Mouse (Mus musculus) MEL (cell line): ENCODE data around the gene Tmem26. TPM values are rescaled to one million over a fixed set of nuclear protein-coding genes. Genes with fewer than 3 reads are reported as not detected.

Experiments
- DNase-seq: peaks from one replicate; pipeline ENCODE4 v3.0.0; 2011; ENCODE audit warnings: low read depth, low spot score
- H3K27ac ChIP-seq: 2 replicates; pipeline ENCODE4 v1.5.1; 2012; ENCODE audit warnings: low read depth, mild to moderate bottlenecking, control low read depth, low read length, moderate library complexity; ENCODE audit not compliant: control insufficient read depth
- H3K27me3 ChIP-seq, 2 experiments: fragments of 150-350 bp in 1 of 2; sonication (generic) in 1 of 2; 2 replicates each; pipeline ENCODE4 v1.6.1; 2012; ENCODE audit warnings: low read length in 2 of 2, mild to moderate bottlenecking in 2 of 2, improper control_type of control experiment in 1 of 2, moderate library complexity in 1 of 2; ENCODE audit not compliant: insufficient read depth in 2 of 2, control insufficient read depth in 1 of 2
- H3K36me3 ChIP-seq, 2 experiments: 2 replicates each; pipeline ENCODE4 v1.6.1; 2012 to 2014; ENCODE audit warnings: low read length in 2 of 2, improper control_type of control experiment in 1 of 2, inconsistent platforms in 1 of 2, mild to moderate bottlenecking in 1 of 2; ENCODE audit not compliant: insufficient read depth in 2 of 2, control insufficient read depth in 1 of 2
- H3K4me1 ChIP-seq, 2 experiments: fragments of 150-350 bp in 1 of 2; sonication (generic) in 1 of 2; 2 replicates each; pipeline ENCODE4 v1.6.1; 2012; ENCODE audit warnings: low read length in 2 of 2, improper control_type of control experiment in 1 of 2, mild to moderate bottlenecking in 1 of 2; ENCODE audit not compliant: insufficient read depth in 2 of 2, control insufficient read depth in 1 of 2
- H3K4me3 ChIP-seq, 2 experiments: fragments of 150-350 bp in 1 of 2; sonication (generic) in 1 of 2; 2 replicates each; pipeline ENCODE4 v1.5.1; 2012; ENCODE audit warnings: low read depth in 2 of 2, low read length in 2 of 2, mild to moderate bottlenecking in 2 of 2, moderate library complexity in 2 of 2, control low read depth in 1 of 2, improper control_type of control experiment in 1 of 2; ENCODE audit not compliant: control insufficient read depth in 1 of 2, insufficient read depth in 1 of 2
- H3K79me2 ChIP-seq: 2 replicates; pipeline ENCODE4 v1.6.1; 2012; ENCODE audit warnings: mild to moderate bottlenecking, low read length, moderate library complexity; ENCODE audit not compliant: control insufficient read depth, poor library complexity, insufficient read depth
- H3K9ac ChIP-seq: 2 replicates; pipeline ENCODE4 v1.6.1; 2012; ENCODE audit warnings: low read depth, mild to moderate bottlenecking, control low read depth, low read length, moderate library complexity; ENCODE audit not compliant: control insufficient read depth, poor library complexity, severe bottlenecking
- H3K9me3 ChIP-seq: fragments of 150-350 bp; sonication (generic); replicated peaks from 2 replicates; pipeline ENCODE4 v1.6.1; 2012; ENCODE audit warnings: mild to moderate bottlenecking, low read length, improper control_type of control experiment, moderate library complexity; ENCODE audit not compliant: insufficient read depth
- BHLHE40 ChIP-seq: IDR thresholded peaks from 2 replicates; pipeline ENCODE4 v1.6.1; 2012; ENCODE audit warnings: low read depth, mild to moderate bottlenecking, inconsistent platforms, low read length, improper control_type of control experiment, borderline replicate concordance
- CTCF ChIP-seq, 3 experiments: IDR thresholded peaks in 2 of 3; conservative IDR thresholded peaks in 1 of 3; 2 replicates each; pipeline ENCODE4 v1.5.1; 2011 to 2012; ENCODE audit warnings: low read length in 3 of 3, low read depth in 2 of 3, mild to moderate bottlenecking in 2 of 3, improper control_type of control experiment in 1 of 3, inconsistent platforms in 1 of 3, mixed read lengths in 1 of 3, moderate library complexity in 1 of 3; ENCODE audit not compliant: control insufficient read depth in 1 of 3, insufficient read depth in 1 of 3, poor library complexity in 1 of 3, severe bottlenecking in 1 of 3
- ELF1 ChIP-seq: IDR thresholded peaks from 2 replicates; pipeline ENCODE4 v1.6.1; 2014; ENCODE audit warnings: low read depth, mild to moderate bottlenecking, inconsistent platforms, low read length, improper control_type of control experiment, moderate library complexity
- EP300 ChIP-seq, 2 experiments: IDR thresholded peaks; 2 replicates each; pipeline ENCODE4 v1.6.1; 2011; ENCODE audit warnings: improper control_type of control experiment in 2 of 2, low read length in 2 of 2, low read depth in 1 of 2, mild to moderate bottlenecking in 1 of 2
- HCFC1 ChIP-seq: IDR thresholded peaks from 2 replicates; pipeline ENCODE4 v1.6.1; 2012; ENCODE audit warnings: low read depth, mild to moderate bottlenecking, inconsistent platforms, low read length, improper control_type of control experiment, moderate library complexity
- KAT2A ChIP-seq: conservative IDR thresholded peaks from 2 replicates; pipeline ENCODE4 v1.6.1; 2012; ENCODE audit warnings: low read depth, low read length, improper control_type of control experiment, inconsistent platforms
- MAFK ChIP-seq: IDR thresholded peaks from 2 replicates; pipeline ENCODE4 v1.6.1; 2011; ENCODE audit warnings: low read depth, mild to moderate bottlenecking, low read length, improper control_type of control experiment, borderline replicate concordance
- MYB ChIP-seq: IDR thresholded peaks from 2 replicates; pipeline ENCODE4 v1.6.1; 2011; ENCODE audit warnings: mild to moderate bottlenecking, low read depth, low read length, improper control_type of control experiment
- MYC ChIP-seq: IDR thresholded peaks from 2 replicates; pipeline ENCODE4 v1.6.1; 2011; ENCODE audit warnings: low read depth, mild to moderate bottlenecking, low read length, improper control_type of control experiment, moderate library complexity
- NELFE ChIP-seq: IDR thresholded peaks from 2 replicates; pipeline ENCODE4 v1.6.1; 2011; ENCODE audit warnings: low read depth, low read length, improper control_type of control experiment
- NRF1 ChIP-seq: IDR thresholded peaks from 2 replicates; pipeline ENCODE4 v1.6.1; 2014; ENCODE audit warnings: low read depth, mild to moderate bottlenecking, inconsistent platforms, low read length, improper control_type of control experiment, moderate library complexity; ENCODE audit not compliant: poor library complexity, insufficient read depth, severe bottlenecking
- POLR2A ChIP-seq, 2 experiments: IDR thresholded peaks; 2 replicates each; pipeline ENCODE4 v1.6.1; 2011 to 2012; ENCODE audit warnings: low read length in 2 of 2, mild to moderate bottlenecking in 2 of 2, control low read depth in 1 of 2, improper control_type of control experiment in 1 of 2, low read depth in 1 of 2, moderate library complexity in 1 of 2; ENCODE audit not compliant: control insufficient read depth in 1 of 2, insufficient read depth in 1 of 2, poor library complexity in 1 of 2
- POLR2AphosphoS5 ChIP-seq: IDR thresholded peaks from 2 replicates; pipeline ENCODE4 v1.6.1; 2012; ENCODE audit warnings: low read depth, borderline replicate concordance, mild to moderate bottlenecking, inconsistent platforms, low read length, moderate library complexity, mixed read lengths
- RCOR1 ChIP-seq: IDR thresholded peaks from 2 replicates; pipeline ENCODE4 v1.6.1; 2012; ENCODE audit warnings: low read depth, mild to moderate bottlenecking, inconsistent platforms, low read length, improper control_type of control experiment
- TAL1 ChIP-seq: IDR thresholded peaks from 2 replicates; pipeline ENCODE4 v1.6.1; 2012; ENCODE audit warnings: mild to moderate bottlenecking, inconsistent platforms, low read length, moderate library complexity, mixed read lengths
- TCF12 ChIP-seq: IDR thresholded peaks from 2 replicates; pipeline ENCODE4 v1.6.1; 2014; ENCODE audit warnings: low read depth, mild to moderate bottlenecking, inconsistent platforms, low read length, improper control_type of control experiment, moderate library complexity
- UBTF ChIP-seq: IDR thresholded peaks from 2 replicates; pipeline ENCODE4 v1.6.1; 2012; ENCODE audit warnings: low read depth, mild to moderate bottlenecking, inconsistent platforms, low read length, improper control_type of control experiment, moderate library complexity, borderline replicate concordance; ENCODE audit not compliant: insufficient read depth
- USF1 ChIP-seq: IDR thresholded peaks from 2 replicates; pipeline ENCODE4 v1.6.1; 2014; ENCODE audit warnings: low read depth, mild to moderate bottlenecking, inconsistent platforms, low read length, improper control_type of control experiment, moderate library complexity
- ZC3H11A ChIP-seq: IDR thresholded peaks from 2 replicates; pipeline ENCODE4 v1.6.1; 2012; ENCODE audit warnings: low read depth, mild to moderate bottlenecking, inconsistent platforms, low read length, improper control_type of control experiment
- ZKSCAN1 ChIP-seq: IDR thresholded peaks from 2 replicates; pipeline ENCODE4 v1.6.1; 2012; ENCODE audit warnings: low read depth, mild to moderate bottlenecking, inconsistent platforms, low read length, improper control_type of control experiment, moderate library complexity
- polyA plus RNA-seq, 2 experiments: library from polyadenylated mRNA; stranded (reverse) in 1 of 2; unstranded in 1 of 2; fragments of >175 nt in 1 of 2; fragments of >200 nt in 1 of 2; gene quantifications; 2 replicates each; pipeline versions ENCODE4 v1.2.1 to v1.2.4; 2012; ENCODE audit warnings: low replicate concordance in 2 of 2, low read depth in 1 of 2; ENCODE audit not compliant: insufficient read length in 2 of 2, insufficient read depth in 1 of 2, missing spikeins in 1 of 2
- total RNA-seq: library from RNA; depleted of rRNA; stranded (reverse); fragments of 300-350 nt; gene quantifications from 2 replicates; pipeline ENCODE4 v1.2.3, GENCODE M21; 2012

Gene Tmem26
- total and polyA plus RNA-seq, 3 experiments: not detected

- no peak for DNase-seq
- TF ChIP-seq HCFC1: no peak
- no peaks in the 10 kb centered on the region for H3K79me2 ChIP-seq
Measured at GRCm38 (mm10) chr10:68692401-68692800, 31.0 kb upstream of the Tmem26 start.

GRCm38 (mm10) chr10:68695760-68696336 lies 27.6 kb upstream of the Tmem26 start:
- Histone ChIP-seq H3K27me3 (no peaks in the 10 kb centered on the region), H3K79me2 (no peaks in the 10 kb centered on the region), H3K4me3 (no peak overlapping the region), H3K4me1 (no peaks in the 10 kb centered on the region), H3K36me3 (no peaks in the 10 kb centered on the region), H3K27ac (no peak overlapping the region), H3K9ac (no peak overlapping the region), H3K9me3 (no peaks in the 10 kb centered on the region)
- DNase-seq: no peak
- TF ChIP-seq ZC3H11A (no peak), HCFC1 (no peak), RCOR1 (no peak), CTCF (IDR thresholded peaks at IDR 0.05 in 2 of 3, conservative IDR thresholded peaks at IDR 0.05 in 1 of 3; ENCODE audit: control insufficient read depth in 1 of 3, insufficient read depth in 1 of 3, low read depth in 2 of 3, low read length in 3 of 3, poor library complexity in 1 of 3, severe bottlenecking in 1 of 3) (no peak), MAFK (no peak), POLR2AphosphoS5 (no peak), ELF1 (no peak)

More at GRCm38 (mm10) chr10:68692401-68692800, 31.0 kb upstream of the Tmem26 start:
- H3K27ac ChIP-seq: no peak overlapping the region
- H3K4me3 ChIP-seq: no peak overlapping the region
- H3K36me3 ChIP-seq: no peaks in the 10 kb centered on the region
- H3K9ac ChIP-seq: no peak overlapping the region
- no peaks in the 10 kb centered on the region for H3K27me3 ChIP-seq
- no peaks in the 10 kb centered on the region for H3K9me3 ChIP-seq
- no peaks in the 10 kb centered on the region for H3K4me1 ChIP-seq

- H3K9ac ChIP-seq: no peak overlapping the region
- no peaks in the 10 kb centered on the region for H3K79me2 ChIP-seq
- DNase-seq: no peak
- no peaks in the 10 kb centered on the region for H3K4me1 ChIP-seq
- H3K27ac ChIP-seq: no peak overlapping the region
- no peak for TF ChIP-seq MYB
- TF ChIP-seq MYC: no peak
- TF ChIP-seq TCF12: no peak
- TF ChIP-seq HCFC1: no peak
- no peak for TF ChIP-seq POLR2A (IDR thresholded peaks at IDR 0.05; ENCODE audit: control insufficient read depth in 1 of 2, insufficient read depth in 1 of 2, low read depth in 1 of 2, low read length in 2 of 2, poor library complexity in 1 of 2)
- no peak for TF ChIP-seq NRF1
- TF ChIP-seq ZKSCAN1: no peak
- TF ChIP-seq USF1: no peak
- TF ChIP-seq TAL1: no peak
- no peak for TF ChIP-seq BHLHE40
- TF ChIP-seq KAT2A: no peak
- TF ChIP-seq UBTF: no peak
- TF ChIP-seq MAFK: no peak
- no peak for TF ChIP-seq EP300 (IDR thresholded peaks at IDR 0.05; ENCODE audit: low read depth in 1 of 2, low read length in 2 of 2)
- TF ChIP-seq POLR2AphosphoS5: no peak
- TF ChIP-seq NELFE: no peak
- H3K27me3 ChIP-seq: no peaks in the 10 kb centered on the region
- no peaks in the 10 kb centered on the region for H3K36me3 ChIP-seq
- H3K9me3 ChIP-seq: no peaks in the 10 kb centered on the region
- no peak overlapping the region for H3K4me3 ChIP-seq
Measured at GRCm38 (mm10) chr10:68704268-68704667, 19.2 kb upstream of the Tmem26 start.
